Mouse (Mus musculus) CH12.LX (cell line): ENCODE measurements around the gene Cmip. TPM values are rescaled to one million over a fixed set of nuclear protein-coding genes. Genes with fewer than 3 reads are reported as not detected.

Source experiments
- DNase-seq: peaks from one replicate; pipeline ENCODE4 v3.0.0-alpha.2; 2013; ENCODE audit errors: extremely low read depth
- H3K27ac ChIP-seq: 2 replicates; pipeline ENCODE4 v1.5.1; 2012; ENCODE audit warnings: low read depth, mild to moderate bottlenecking, control low read depth, moderate library complexity; ENCODE audit not compliant: insufficient read depth
- H3K27me3 ChIP-seq: replicated peaks from 2 replicates; pipeline ENCODE3; 2012; ENCODE audit warnings: inconsistent platforms
- H3K36me3 ChIP-seq, 2 experiments: replicated peaks in 1 of 2; 2 replicates each; pipeline versions ENCODE3 to v1.6.1; 2012; ENCODE audit warnings: inconsistent platforms in 1 of 2, low read length in 1 of 2, mild to moderate bottlenecking in 1 of 2, mixed read lengths in 1 of 2, moderate library complexity in 1 of 2; ENCODE audit not compliant: control insufficient read depth in 1 of 2, insufficient read depth in 1 of 2
- H3K4me1 ChIP-seq, 2 experiments: 2 replicates each; pipeline ENCODE4 v1.6.1; 2012; ENCODE audit warnings: inconsistent platforms in 1 of 2, moderate library complexity in 1 of 2; ENCODE audit not compliant: insufficient read depth in 2 of 2, control insufficient read depth in 1 of 2
- H3K4me2 ChIP-seq: 2 replicates; pipeline ENCODE4 v1.6.1; 2012; ENCODE audit warnings: low read depth, mild to moderate bottlenecking, control low read depth; ENCODE audit not compliant: poor library complexity, insufficient read depth, severe bottlenecking
- H3K4me3 ChIP-seq, 3 experiments: fragments of 150-350 bp in 1 of 3; sonication (generic) in 1 of 3; replicated peaks in 1 of 3; 2 replicates each; pipeline versions ENCODE3 to v1.5.1; 2011 to 2012; ENCODE audit warnings: low read depth in 2 of 3, low read length in 2 of 3, mild to moderate bottlenecking in 2 of 3, moderate library complexity in 2 of 3, control low read depth in 1 of 3, improper control_type of control experiment in 1 of 3, inconsistent platforms in 1 of 3, mixed read lengths in 1 of 3; ENCODE audit not compliant: poor library complexity in 1 of 3
- H3K79me2 ChIP-seq: replicated peaks from 2 replicates; pipeline ENCODE4 v1.6.1; 2012; ENCODE audit warnings: mild to moderate bottlenecking, moderate library complexity; ENCODE audit not compliant: control insufficient read depth, poor library complexity, insufficient read depth, severe bottlenecking; ENCODE audit errors: extremely low read depth
- H3K9ac ChIP-seq: 2 replicates; pipeline ENCODE4 v1.6.1; 2012; ENCODE audit warnings: low read depth, mild to moderate bottlenecking, control low read depth, moderate library complexity; ENCODE audit not compliant: insufficient read depth
- H3K9me3 ChIP-seq: replicated peaks from 2 replicates; pipeline ENCODE3; 2012; ENCODE audit warnings: low read length, inconsistent platforms, mixed read lengths
- BHLHE40 ChIP-seq: IDR thresholded peaks from 2 replicates; pipeline ENCODE4 v1.6.1; 2011; ENCODE audit warnings: mild to moderate bottlenecking, low read depth, low read length, improper control_type of control experiment
- CHD1 ChIP-seq: IDR thresholded peaks from 2 replicates; pipeline ENCODE4 v1.6.1; 2012; ENCODE audit warnings: low read depth, low read length, improper control_type of control experiment, inconsistent platforms
- EP300 ChIP-seq: IDR thresholded peaks from 2 replicates; pipeline ENCODE4 v1.6.1; 2011; ENCODE audit warnings: low read length, improper control_type of control experiment
- ETS1 ChIP-seq: conservative IDR thresholded peaks from 2 replicates; pipeline ENCODE4 v1.6.1; 2012; ENCODE audit warnings: low read depth, mild to moderate bottlenecking, inconsistent platforms, low read length, improper control_type of control experiment, moderate library complexity
- GABPA ChIP-seq: IDR thresholded peaks from 2 replicates; pipeline ENCODE4 v1.6.1; 2012; ENCODE audit warnings: low read depth, low read length, improper control_type of control experiment, inconsistent platforms; ENCODE audit not compliant: insufficient replicate concordance
- IRF4 ChIP-seq: IDR thresholded peaks from 2 replicates; pipeline ENCODE4 v1.6.1; 2014; ENCODE audit warnings: low read depth, mild to moderate bottlenecking, inconsistent platforms, low read length, improper control_type of control experiment
- JUN ChIP-seq: IDR thresholded peaks from 2 replicates; pipeline ENCODE4 v1.6.1; 2011; ENCODE audit warnings: low read depth, mild to moderate bottlenecking, low read length, improper control_type of control experiment, moderate library complexity; ENCODE audit not compliant: insufficient read depth
- JUND ChIP-seq: conservative IDR thresholded peaks from 2 replicates; pipeline ENCODE4 v1.6.1; 2011; ENCODE audit warnings: low read depth, low read length, improper control_type of control experiment
- MAX ChIP-seq: IDR thresholded peaks from 2 replicates; pipeline ENCODE4 v1.6.1; 2011; ENCODE audit warnings: low read length, improper control_type of control experiment
- MAZ ChIP-seq: IDR thresholded peaks from 2 replicates; pipeline ENCODE4 v1.6.1; 2012; ENCODE audit warnings: low read depth, mild to moderate bottlenecking, inconsistent platforms, low read length, improper control_type of control experiment, moderate library complexity
- MEF2A ChIP-seq: IDR thresholded peaks from 2 replicates; pipeline ENCODE4 v1.6.1; 2014; ENCODE audit warnings: low read depth, mild to moderate bottlenecking, inconsistent platforms, low read length, improper control_type of control experiment, borderline replicate concordance
- MXI1 ChIP-seq: IDR thresholded peaks from 2 replicates; pipeline ENCODE4 v1.6.1; 2011; ENCODE audit warnings: mild to moderate bottlenecking, low read depth, low read length, improper control_type of control experiment
- MYC ChIP-seq: IDR thresholded peaks from 2 replicates; pipeline ENCODE4 v1.6.1; 2011; ENCODE audit warnings: low read depth, mild to moderate bottlenecking, improper control_type of control experiment, low read length
- POLR2AphosphoS2 ChIP-seq: IDR thresholded peaks from 2 replicates; pipeline ENCODE4 v1.6.1; 2011; ENCODE audit warnings: low read depth, low read length, improper control_type of control experiment
- SIN3A ChIP-seq: IDR thresholded peaks from 2 replicates; pipeline ENCODE4 v1.6.1; 2012; ENCODE audit warnings: low read length, improper control_type of control experiment, inconsistent platforms
- TCF12 ChIP-seq: IDR thresholded peaks from 2 replicates; pipeline ENCODE4 v1.6.1; 2014; ENCODE audit warnings: low read depth, mild to moderate bottlenecking, inconsistent platforms, low read length, improper control_type of control experiment
- UBTF ChIP-seq: IDR thresholded peaks from 2 replicates; pipeline ENCODE4 v1.6.1; 2012; ENCODE audit warnings: low read depth, mild to moderate bottlenecking, inconsistent platforms, low read length, improper control_type of control experiment, moderate library complexity
- USF1 ChIP-seq: IDR thresholded peaks from 2 replicates; pipeline ENCODE4 v1.6.1; 2014; ENCODE audit warnings: low read depth, mild to moderate bottlenecking, inconsistent platforms, low read length, improper control_type of control experiment
- USF2 ChIP-seq: conservative IDR thresholded peaks from 2 replicates; pipeline ENCODE4 v1.6.1; 2011; ENCODE audit warnings: low read depth, low read length, improper control_type of control experiment
- ZKSCAN1 ChIP-seq: IDR thresholded peaks from 2 replicates; pipeline ENCODE4 v1.6.1; 2012; ENCODE audit warnings: low read depth, inconsistent platforms, low read length, improper control_type of control experiment, borderline replicate concordance
- dilution Hi-C: fragments of 300-500 bp; cut with MboI; formaldehyde crosslinking; loops from 2 replicates; pipeline ENCODE4 v1.14.3; 2020; ENCODE audit warnings: low sequenced_read_pairs; ENCODE audit not compliant: extremely low pct_unique_long_range_greater_than_20kb, extremely low pct_ligation_motif_present
- in situ Hi-C: fragments of 300-500 bp; cut with MboI; formaldehyde crosslinking; loops from 3 replicates; pipeline ENCODE4 v1.14.3; 2019; ENCODE audit warnings: low sequenced_read_pairs, low pct_ligation_motif_present, low pct_unique_long_range_greater_than_20kb, mixed read lengths
- polyA plus RNA-seq: library from polyadenylated mRNA; unstranded; fragments of >175 nt; gene quantifications from 2 replicates; pipeline ENCODE4 v1.2.1, GENCODE M21; 2012; ENCODE audit warnings: low read depth; ENCODE audit not compliant: insufficient read length
- total RNA-seq, 2 experiments: library from RNA; depleted of rRNA; stranded (reverse); fragments of 300-350 nt in 1 of 2; fragments of >200 nt in 1 of 2; gene quantifications; 2 replicates each; pipeline ENCODE4 v1.2.3; 2012 to 2014

The Cmip gene
- total and polyA plus RNA-seq, 3 experiments: 5.2 to 39.0 (median 16.5) TPM

GRCm38 (mm10) chr8:117284768-117285484 lies 28.1 kb downstream of the Cmip start:
- H3K79me2 ChIP-seq: peaks cover 32% of the 10 kb centered on the region
- in situ Hi-C loops: no loop called here
- no peak overlapping the region for H3K9ac ChIP-seq
- H3K27ac ChIP-seq: peak overlapping the region; percentile 40; the same call in 1 of the 2 replicates
- peaks cover 36 to 90% of the 10 kb centered on the region in 2 experiments for H3K4me1 ChIP-seq
- DNase-seq: peak; percentile 79
- H3K4me3 ChIP-seq: no peak overlapping the region
- peaks cover 6 to 51% of the 10 kb centered on the region in 2 experiments for H3K36me3 ChIP-seq
- dilution Hi-C loops: no loop called here
- TF ChIP-seq ZKSCAN1: no peak
- peak; percentile 70; the same call in 1 of the 2 replicates for TF ChIP-seq TCF12
- TF ChIP-seq MYC: 0 out of 2 replicates have a peak, but pooled peaks have one; percentile 26
- no peak for TF ChIP-seq CHD1
- TF ChIP-seq USF1: peak; percentile 43; the same call in 1 of the 2 replicates
- peak; percentile 39; the same call in 1 of the 2 replicates for TF ChIP-seq USF2
- TF ChIP-seq MXI1: peak; percentile 13; the same call in 1 of the 2 replicates
- peak; percentile 60; the same call in 1 of the 2 replicates for TF ChIP-seq MEF2A
- TF ChIP-seq JUND: peak; percentile 91
- peak; percentile 83 for TF ChIP-seq ETS1
- peak; percentile 54; the same call in 1 of the 2 replicates for TF ChIP-seq GABPA
- no peak for TF ChIP-seq UBTF
- TF ChIP-seq MAX: no peak
- TF ChIP-seq IRF4: peak; percentile 95
- peak; percentile 73 for TF ChIP-seq EP300
- peak; percentile 87 for TF ChIP-seq JUN
- TF ChIP-seq MAZ: 0 out of 2 replicates have a peak, but pooled peaks have one; percentile 74
- peak; percentile 62 for TF ChIP-seq BHLHE40
- H3K4me2 ChIP-seq: peak overlapping the region; percentile 6; the same call in 1 of the 2 replicates
- no peaks in the 10 kb centered on the region for H3K27me3 ChIP-seq
- peaks cover 6% of the 10 kb centered on the region for H3K9me3 ChIP-seq

- no peak for DNase-seq
- dilution Hi-C loops: no loop called here
- no peak overlapping the region for H3K4me2 ChIP-seq
- TF ChIP-seq SIN3A: no peak
- no peak for TF ChIP-seq IRF4
- TF ChIP-seq POLR2AphosphoS2: no peak
- no peak for TF ChIP-seq ZKSCAN1
- no peak for TF ChIP-seq MAZ
- H3K9ac ChIP-seq: no peak overlapping the region
- H3K9me3 ChIP-seq: peaks cover 6% of the 10 kb centered on the region
- H3K27me3 ChIP-seq: no peaks in the 10 kb centered on the region
- no peak overlapping the region for H3K4me3 ChIP-seq
- peaks cover 33% of the 10 kb centered on the region for H3K79me2 ChIP-seq
- peaks cover 6 to 59% of the 10 kb centered on the region in 2 experiments for H3K36me3 ChIP-seq
- peaks cover 26 to 92% of the 10 kb centered on the region in 2 experiments for H3K4me1 ChIP-seq
- no peak overlapping the region for H3K27ac ChIP-seq
- in situ Hi-C loops: no loop called here
These were observed 31.1 kb downstream of the Cmip start for GRCm38 (mm10) chr8:117287966-117288365.
